Mouse (Mus musculus) G1E (cell line): ENCODE data around the gene Naa35. TPM values are rescaled to one million over a fixed set of nuclear protein-coding genes. Genes with fewer than 3 reads are reported as not detected.

ENCODE experiments used
- ATAC-seq: 2 replicates; pipeline ENCODE4 v1.8.0; 2016; ENCODE audit warnings: mild to moderate bottlenecking; ENCODE audit not compliant: insufficient number of reproducible peaks, poor library complexity, low FRiP score, severe bottlenecking; ENCODE audit errors: extremely low read depth
- DNase-seq: peaks from one replicate; pipeline ENCODE4 v3.0.0; 2012; ENCODE audit warnings: low spot score
- H3K27me3 ChIP-seq: 2 replicates; pipeline ENCODE4 v1.6.1; 2012; ENCODE audit warnings: mild to moderate bottlenecking, low read length, inconsistent platforms; ENCODE audit not compliant: insufficient read depth
- H3K36me3 ChIP-seq: replicated peaks from 2 replicates; pipeline ENCODE3; 2012; ENCODE audit warnings: mild to moderate bottlenecking, inconsistent platforms
- H3K4me1 ChIP-seq: 2 replicates; pipeline ENCODE4 v1.6.1; 2012; ENCODE audit warnings: low read depth, low read length, inconsistent platforms, mixed read lengths; ENCODE audit not compliant: insufficient read depth
- H3K4me3 ChIP-seq: 2 replicates; pipeline ENCODE4 v1.5.1; 2012; ENCODE audit warnings: low read depth, mild to moderate bottlenecking, inconsistent platforms, low read length, moderate library complexity, mixed read lengths
- H3K9me3 ChIP-seq: replicated peaks from 2 replicates; pipeline ENCODE4 v1.6.1; 2012; ENCODE audit warnings: inconsistent platforms
- CTCF ChIP-seq: IDR thresholded peaks from 2 replicates; pipeline ENCODE4 v1.5.1; 2012; ENCODE audit warnings: low read depth, low read length, inconsistent platforms, mixed read lengths
- GATA1 ChIP-seq: IDR thresholded peaks from 2 replicates; pipeline ENCODE4 v1.6.1; 2012; ENCODE audit warnings: borderline replicate concordance, low read length, inconsistent platforms, mixed read lengths
- GATA2 ChIP-seq: IDR thresholded peaks from 2 replicates; pipeline ENCODE4 v1.6.1; 2012; ENCODE audit warnings: low read depth, low read length, inconsistent platforms, borderline replicate concordance
- POLR2AphosphoS5 ChIP-seq: IDR thresholded peaks from 2 replicates; pipeline ENCODE4 v1.6.1; 2012; ENCODE audit warnings: low read depth, low read length, inconsistent platforms; ENCODE audit not compliant: insufficient replicate concordance
- TAL1 ChIP-seq: conservative IDR thresholded peaks from 2 replicates; pipeline ENCODE4 v1.6.1; 2012; ENCODE audit warnings: low read depth, low read length, inconsistent platforms, mixed read lengths
- polyA plus RNA-seq: library from polyadenylated mRNA; stranded (reverse); fragments of >175 nt; gene quantifications from 2 replicates; pipeline ENCODE4 v1.2.3, GENCODE M21; 2012
- total RNA-seq, 2 experiments: library from RNA; stranded (forward) in 1 of 2; stranded (reverse) in 1 of 2; fragments of 200-1000 nt in 1 of 2; fragments of >200 nt in 1 of 2; fragmentation: Nextera tagmentation in 1 of 2; gene quantifications; 2 replicates each; pipeline ENCODE4 v1.2.3; 2014 to 2017

Naa35 gene
- total and polyA plus RNA-seq, 3 experiments, result 8.5 to 63.7 (median 31.0) TPM

DNA sequence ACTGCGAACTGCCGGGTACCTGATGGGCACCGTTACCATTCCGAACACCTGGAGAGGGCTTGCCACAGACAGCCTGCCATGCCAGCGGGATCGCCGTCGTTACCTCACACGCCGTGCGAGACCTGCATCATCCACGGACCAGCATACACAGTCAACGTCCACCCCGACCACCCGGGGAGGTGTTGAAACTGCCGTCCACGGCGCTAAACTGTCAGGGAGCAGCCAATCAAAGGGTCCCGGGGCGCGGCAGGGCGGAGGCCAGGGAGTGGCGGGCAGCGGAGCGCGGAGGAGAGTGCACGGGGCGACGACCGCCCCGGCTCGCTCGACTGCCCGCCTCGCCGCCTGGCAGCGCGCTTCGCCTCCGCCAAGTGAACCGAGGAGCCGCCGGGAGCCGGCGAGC, 28.4 kb upstream of the Naa35 start:
- TF ChIP-seq GATA1 (no peak), GATA2 (no peak), CTCF (no peak), TAL1 (no peak), POLR2AphosphoS5 (no peak)
- DNase-seq (peak; percentile 74), ATAC-seq (peak; percentile 56)
- no peaks in the 10 kb centered on the region for H3K27me3 ChIP-seq
- peak overlapping the region; percentile 97 for H3K4me3 ChIP-seq
- peaks cover 60% of the 10 kb centered on the region for H3K4me1 ChIP-seq
- peaks cover 24% of the 10 kb centered on the region for H3K36me3 ChIP-seq
- H3K9me3 ChIP-seq, result no peaks in the 10 kb centered on the region

DNA sequence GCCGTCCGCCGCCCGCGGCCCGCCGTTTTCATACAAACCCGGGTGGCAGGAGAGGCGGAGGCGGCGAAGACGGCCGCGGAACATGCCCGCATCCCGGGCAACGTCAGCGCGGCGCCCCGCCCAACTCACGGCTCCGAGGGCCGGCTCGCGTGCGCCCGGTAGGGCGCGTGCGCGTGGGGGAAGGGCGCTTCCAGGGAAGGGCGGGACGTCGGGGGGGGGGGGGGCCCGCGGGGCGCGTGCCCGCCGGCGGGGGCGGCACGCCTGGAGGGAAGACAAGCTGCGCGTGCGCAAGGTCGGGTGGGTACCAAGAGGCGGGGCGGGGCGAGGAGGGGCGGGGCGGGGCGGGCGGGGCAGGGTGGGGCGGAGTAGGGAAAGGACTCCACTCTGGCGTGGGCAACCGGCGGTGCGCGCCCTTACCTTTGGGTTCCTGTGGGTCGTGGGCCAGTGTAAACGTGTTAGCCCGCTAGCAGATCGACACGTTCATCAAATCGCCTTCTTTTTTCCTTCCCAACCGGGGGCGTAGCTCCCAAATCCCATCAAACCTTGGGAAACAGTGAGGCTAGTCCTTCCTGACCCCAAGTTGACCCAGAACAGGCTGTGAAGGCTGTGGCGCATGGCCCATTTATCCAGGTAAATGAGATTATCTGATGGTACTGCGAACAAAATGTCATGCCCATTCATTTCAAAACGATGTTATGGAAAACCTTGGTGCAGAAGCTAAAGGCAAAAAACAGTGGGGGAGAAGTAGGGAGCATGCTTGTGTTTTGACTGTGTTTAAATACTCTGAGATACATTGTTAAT, 27.7 kb upstream of the Naa35 start:
- peak; percentile 58 for ATAC-seq
- no peaks in the 10 kb centered on the region for H3K27me3 ChIP-seq
- TF ChIP-seq TAL1, result no peak
- no peak for TF ChIP-seq GATA2
- no peak for TF ChIP-seq POLR2AphosphoS5
- no peak for TF ChIP-seq CTCF
- no peak for TF ChIP-seq GATA1

DNA sequence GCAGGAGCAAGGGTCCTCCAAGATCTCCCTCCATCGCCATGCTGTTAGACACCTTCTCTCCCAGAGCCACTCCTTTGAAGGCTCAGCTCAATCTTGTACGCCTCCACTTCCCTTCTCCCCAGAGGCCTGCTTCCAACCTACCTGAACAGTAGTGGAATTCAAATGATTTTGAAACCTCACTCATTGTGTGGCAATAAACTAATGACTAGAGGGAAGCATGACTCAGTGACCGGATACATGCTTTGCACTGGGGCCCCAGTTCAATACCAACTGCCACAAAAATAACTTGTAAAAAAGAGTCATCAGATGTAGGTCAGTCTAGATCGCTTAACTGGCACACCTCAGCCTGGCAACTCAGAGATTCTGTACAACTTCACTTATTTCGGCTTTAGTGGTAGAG, 26.3 kb upstream of the Naa35 start:
- Histone ChIP-seq H3K27me3 (no peaks in the 10 kb centered on the region), H3K4me3 (no peak overlapping the region), H3K9me3 (no peaks in the 10 kb centered on the region), H3K4me1 (peaks cover 55% of the 10 kb centered on the region), H3K36me3 (peaks cover 9% of the 10 kb centered on the region)
- ATAC-seq (no peak), DNase-seq (no peak)
- TF ChIP-seq TAL1 (no peak), GATA1 (no peak), POLR2AphosphoS5 (no peak), GATA2 (no peak), CTCF (no peak)

More for the DNA sequence above, 27.7 kb upstream of the Naa35 start:
- H3K4me1 ChIP-seq, result peaks cover 58% of the 10 kb centered on the region
- DNase-seq, result peak; percentile 95
- H3K9me3 ChIP-seq, result no peaks in the 10 kb centered on the region
- peaks cover 20% of the 10 kb centered on the region for H3K36me3 ChIP-seq
- H3K4me3 ChIP-seq, result peak overlapping the region; percentile 97

DNA sequence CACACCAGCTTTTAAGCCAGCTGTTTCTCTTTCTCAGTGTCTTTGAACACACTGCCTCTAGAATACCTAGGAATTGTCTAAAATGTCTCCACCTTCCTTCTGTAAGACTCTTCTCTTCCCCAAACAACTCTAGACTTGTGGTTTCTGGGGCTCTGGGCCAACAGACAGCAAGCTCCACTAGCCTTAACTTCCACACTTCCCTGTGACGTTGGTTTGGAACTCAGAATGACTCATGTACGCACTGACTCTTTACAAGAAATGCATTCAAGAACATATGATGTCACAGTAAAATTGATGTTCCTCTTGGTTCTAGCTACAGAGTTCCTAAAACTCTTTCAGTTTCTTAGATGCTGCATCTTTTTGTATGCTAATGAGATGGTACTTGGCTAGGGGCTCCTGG, 22.6 kb upstream of the Naa35 start:
- ATAC-seq, result no peak
- TF ChIP-seq POLR2AphosphoS5, result no peak
- TF ChIP-seq CTCF, result no peak
- TF ChIP-seq GATA2, result no peak
- TF ChIP-seq TAL1, result no peak
- Histone ChIP-seq H3K36me3 (no peaks in the 10 kb centered on the region), H3K27me3 (0 out of 2 replicates have a peak, but pooled peaks cover under 1% of the 10 kb centered on the region), H3K4me3 (no peak overlapping the region), H3K4me1 (peaks cover 57% of the 10 kb centered on the region), H3K9me3 (no peaks in the 10 kb centered on the region)
- DNase-seq, result no peak

DNA sequence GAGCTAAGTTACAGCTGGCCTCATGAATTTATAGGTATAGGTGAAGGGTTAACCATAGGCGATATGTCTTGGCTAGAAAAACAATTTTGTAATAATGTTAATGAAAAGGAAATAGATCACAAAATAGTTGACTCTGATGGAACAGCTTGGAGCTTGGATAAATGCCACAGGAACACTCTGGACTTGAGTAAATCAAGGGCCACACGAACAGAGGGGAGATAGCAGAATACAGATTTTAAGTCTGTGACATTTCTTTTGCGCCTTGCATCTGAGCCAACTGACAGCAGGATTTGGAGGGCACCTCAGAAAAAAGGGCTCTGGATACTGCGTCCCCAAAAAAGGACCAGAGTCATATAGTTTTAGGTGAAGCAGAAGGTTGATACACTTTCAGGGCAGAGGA, 20.6 kb upstream of the Naa35 start:
- DNase-seq, result no peak
- peaks cover 47% of the 10 kb centered on the region for H3K4me1 ChIP-seq
- no peak for TF ChIP-seq GATA1
- TF ChIP-seq GATA2, result no peak
- TF ChIP-seq POLR2AphosphoS5, result no peak
- no peak for TF ChIP-seq TAL1
- no peak for TF ChIP-seq CTCF
- H3K4me3 ChIP-seq, result no peak overlapping the region
- no peak for ATAC-seq
- H3K9me3 ChIP-seq, result no peaks in the 10 kb centered on the region
- H3K27me3 ChIP-seq, result peaks cover 2% of the 10 kb centered on the region; the same call in 1 of the 2 replicates
- H3K36me3 ChIP-seq, result no peaks in the 10 kb centered on the region

DNA sequence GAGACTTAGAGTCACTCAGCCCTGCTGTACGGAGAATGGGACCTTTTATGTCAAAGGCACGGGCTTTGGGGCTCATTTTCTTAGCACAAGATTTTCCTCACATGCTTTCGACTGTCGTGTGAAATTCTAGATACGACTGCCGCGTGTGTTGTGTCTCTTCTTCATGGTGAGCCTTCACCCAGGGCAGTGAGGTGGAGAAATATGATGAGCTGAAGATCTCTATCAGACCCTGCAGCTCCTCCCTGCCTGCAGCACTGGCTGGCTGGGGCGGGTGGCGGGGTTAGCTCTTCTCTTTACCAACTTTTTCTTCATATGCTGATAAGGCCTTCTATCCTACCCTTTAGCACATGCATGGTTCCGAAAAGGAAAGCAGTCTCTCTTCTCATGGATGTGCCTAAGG, 20.1 kb upstream of the Naa35 start:
- H3K27me3 ChIP-seq, result peaks cover 2% of the 10 kb centered on the region; the same call in 1 of the 2 replicates
- ATAC-seq, result peak; percentile 70
- H3K4me1 ChIP-seq, result peaks cover 47% of the 10 kb centered on the region
- H3K36me3 ChIP-seq, result no peaks in the 10 kb centered on the region
- H3K9me3 ChIP-seq, result no peaks in the 10 kb centered on the region
- peak overlapping the region; percentile 17; the same call in 1 of the 2 replicates for H3K4me3 ChIP-seq
- no peak for TF ChIP-seq TAL1
- no peak for TF ChIP-seq GATA1
- no peak for TF ChIP-seq CTCF
- TF ChIP-seq POLR2AphosphoS5, result no peak
- no peak for TF ChIP-seq GATA2
- peak; percentile 37 for DNase-seq

DNA sequence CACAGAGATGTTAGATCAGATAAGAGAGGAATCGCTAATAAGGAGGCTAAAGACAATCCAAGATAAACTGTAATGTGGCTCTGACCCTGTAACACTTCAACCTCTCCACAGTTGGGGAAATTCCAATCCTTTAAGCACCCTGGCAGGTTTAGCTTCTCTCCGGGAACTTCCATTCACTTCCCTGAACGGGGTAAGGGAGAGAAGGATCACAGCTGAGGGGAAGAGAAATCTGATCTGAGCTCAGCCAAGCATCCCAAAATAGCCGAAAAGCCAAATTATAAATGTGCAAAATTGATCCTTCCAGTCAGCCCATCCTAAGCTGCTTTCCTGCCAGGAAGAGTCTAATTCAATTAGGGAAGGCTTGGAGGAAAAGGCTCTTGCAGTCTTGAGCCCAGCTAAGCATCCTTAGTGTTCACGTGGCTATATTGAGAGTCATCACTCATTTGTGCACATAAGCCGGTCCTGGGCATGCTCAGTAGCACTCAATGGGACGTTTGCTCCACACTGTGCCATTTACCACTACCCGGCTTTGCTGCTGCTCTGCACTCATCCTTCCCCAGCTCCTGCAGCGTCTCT, 19.0 kb upstream of the Naa35 start:
- Histone ChIP-seq H3K4me1 (peaks cover 44% of the 10 kb centered on the region), H3K36me3 (no peaks in the 10 kb centered on the region), H3K9me3 (no peaks in the 10 kb centered on the region), H3K4me3 (no peak overlapping the region), H3K27me3 (peaks cover 3% of the 10 kb centered on the region; the same call in 1 of the 2 replicates)
- ATAC-seq (no peak), DNase-seq (no peak)
- no peak for TF ChIP-seq CTCF
- no peak for TF ChIP-seq GATA2
- no peak for TF ChIP-seq TAL1
- no peak for TF ChIP-seq POLR2AphosphoS5
- TF ChIP-seq GATA1, result no peak
